Mouse (Mus musculus) MEL (cell line): ENCODE results near the gene Npas4. TPM values are rescaled to one million over a fixed set of nuclear protein-coding genes. Genes with fewer than 3 reads are reported as not detected.

Experiments
- DNase-seq: peaks from one replicate; pipeline ENCODE4 v3.0.0; 2011; ENCODE audit warnings: low read depth, low spot score
- H3K27ac ChIP-seq: 2 replicates; pipeline ENCODE4 v1.5.1; 2012; ENCODE audit warnings: low read depth, mild to moderate bottlenecking, control low read depth, low read length, moderate library complexity; ENCODE audit not compliant: control insufficient read depth
- H3K27me3 ChIP-seq, 2 experiments: fragments of 150-350 bp in 1 of 2; sonication (generic) in 1 of 2; 2 replicates each; pipeline ENCODE4 v1.6.1; 2012; ENCODE audit warnings: low read length in 2 of 2, mild to moderate bottlenecking in 2 of 2, improper control_type of control experiment in 1 of 2, moderate library complexity in 1 of 2; ENCODE audit not compliant: insufficient read depth in 2 of 2, control insufficient read depth in 1 of 2
- H3K36me3 ChIP-seq, 2 experiments: 2 replicates each; pipeline ENCODE4 v1.6.1; 2012 to 2014; ENCODE audit warnings: low read length in 2 of 2, improper control_type of control experiment in 1 of 2, inconsistent platforms in 1 of 2, mild to moderate bottlenecking in 1 of 2; ENCODE audit not compliant: insufficient read depth in 2 of 2, control insufficient read depth in 1 of 2
- H3K4me1 ChIP-seq, 2 experiments: fragments of 150-350 bp in 1 of 2; sonication (generic) in 1 of 2; 2 replicates each; pipeline ENCODE4 v1.6.1; 2012; ENCODE audit warnings: low read length in 2 of 2, improper control_type of control experiment in 1 of 2, mild to moderate bottlenecking in 1 of 2; ENCODE audit not compliant: insufficient read depth in 2 of 2, control insufficient read depth in 1 of 2
- H3K4me3 ChIP-seq, 2 experiments: fragments of 150-350 bp in 1 of 2; sonication (generic) in 1 of 2; 2 replicates each; pipeline ENCODE4 v1.5.1; 2012; ENCODE audit warnings: low read depth in 2 of 2, low read length in 2 of 2, mild to moderate bottlenecking in 2 of 2, moderate library complexity in 2 of 2, control low read depth in 1 of 2, improper control_type of control experiment in 1 of 2; ENCODE audit not compliant: control insufficient read depth in 1 of 2, insufficient read depth in 1 of 2
- H3K79me2 ChIP-seq: 2 replicates; pipeline ENCODE4 v1.6.1; 2012; ENCODE audit warnings: mild to moderate bottlenecking, low read length, moderate library complexity; ENCODE audit not compliant: control insufficient read depth, poor library complexity, insufficient read depth
- H3K9ac ChIP-seq: 2 replicates; pipeline ENCODE4 v1.6.1; 2012; ENCODE audit warnings: low read depth, mild to moderate bottlenecking, control low read depth, low read length, moderate library complexity; ENCODE audit not compliant: control insufficient read depth, poor library complexity, severe bottlenecking
- H3K9me3 ChIP-seq: fragments of 150-350 bp; sonication (generic); replicated peaks from 2 replicates; pipeline ENCODE4 v1.6.1; 2012; ENCODE audit warnings: mild to moderate bottlenecking, low read length, improper control_type of control experiment, moderate library complexity; ENCODE audit not compliant: insufficient read depth
- BHLHE40 ChIP-seq: IDR thresholded peaks from 2 replicates; pipeline ENCODE4 v1.6.1; 2012; ENCODE audit warnings: low read depth, mild to moderate bottlenecking, inconsistent platforms, low read length, improper control_type of control experiment, borderline replicate concordance
- CHD1 ChIP-seq: IDR thresholded peaks from 2 replicates; pipeline ENCODE4 v1.6.1; 2012; ENCODE audit warnings: low read depth, mild to moderate bottlenecking, inconsistent platforms, low read length, improper control_type of control experiment
- ELF1 ChIP-seq: IDR thresholded peaks from 2 replicates; pipeline ENCODE4 v1.6.1; 2014; ENCODE audit warnings: low read depth, mild to moderate bottlenecking, inconsistent platforms, low read length, improper control_type of control experiment, moderate library complexity
- GABPA ChIP-seq: IDR thresholded peaks from 2 replicates; pipeline ENCODE4 v1.6.1; 2012; ENCODE audit warnings: low read depth, mild to moderate bottlenecking, inconsistent platforms, low read length, improper control_type of control experiment, moderate library complexity
- HCFC1 ChIP-seq: IDR thresholded peaks from 2 replicates; pipeline ENCODE4 v1.6.1; 2012; ENCODE audit warnings: low read depth, mild to moderate bottlenecking, inconsistent platforms, low read length, improper control_type of control experiment, moderate library complexity
- JUND ChIP-seq: IDR thresholded peaks from 2 replicates; pipeline ENCODE4 v1.6.1; 2011; ENCODE audit warnings: low read depth, mild to moderate bottlenecking, improper control_type of control experiment, low read length
- MAX ChIP-seq: IDR thresholded peaks from 2 replicates; pipeline ENCODE4 v1.6.1; 2011; ENCODE audit warnings: low read length, improper control_type of control experiment
- MXI1 ChIP-seq: IDR thresholded peaks from 2 replicates; pipeline ENCODE4 v1.6.1; 2011; ENCODE audit warnings: mild to moderate bottlenecking, low read depth, low read length, improper control_type of control experiment
- POLR2AphosphoS2 ChIP-seq: IDR thresholded peaks from 2 replicates; pipeline ENCODE4 v1.6.1; 2011; ENCODE audit warnings: low read length, improper control_type of control experiment
- POLR2AphosphoS5 ChIP-seq: IDR thresholded peaks from 2 replicates; pipeline ENCODE4 v1.6.1; 2012; ENCODE audit warnings: low read depth, borderline replicate concordance, mild to moderate bottlenecking, inconsistent platforms, low read length, moderate library complexity, mixed read lengths
- RAD21 ChIP-seq: IDR thresholded peaks from 2 replicates; pipeline ENCODE4 v1.6.1; 2011; ENCODE audit warnings: mild to moderate bottlenecking, low read depth, low read length, improper control_type of control experiment
- SIN3A ChIP-seq: IDR thresholded peaks from 2 replicates; pipeline ENCODE4 v1.6.1; 2012; ENCODE audit warnings: low read length, improper control_type of control experiment, inconsistent platforms
- SMC3 ChIP-seq: IDR thresholded peaks from 2 replicates; pipeline ENCODE4 v1.6.1; 2011; ENCODE audit warnings: low read depth, low read length, improper control_type of control experiment
- UBTF ChIP-seq: IDR thresholded peaks from 2 replicates; pipeline ENCODE4 v1.6.1; 2012; ENCODE audit warnings: low read depth, mild to moderate bottlenecking, inconsistent platforms, low read length, improper control_type of control experiment, moderate library complexity, borderline replicate concordance; ENCODE audit not compliant: insufficient read depth
- USF1 ChIP-seq: IDR thresholded peaks from 2 replicates; pipeline ENCODE4 v1.6.1; 2014; ENCODE audit warnings: low read depth, mild to moderate bottlenecking, inconsistent platforms, low read length, improper control_type of control experiment, moderate library complexity
- ZKSCAN1 ChIP-seq: IDR thresholded peaks from 2 replicates; pipeline ENCODE4 v1.6.1; 2012; ENCODE audit warnings: low read depth, mild to moderate bottlenecking, inconsistent platforms, low read length, improper control_type of control experiment, moderate library complexity
- ZMIZ1 ChIP-seq: IDR thresholded peaks from 2 replicates; pipeline ENCODE4 v1.6.1; 2012; ENCODE audit warnings: low read depth, mild to moderate bottlenecking, inconsistent platforms, low read length, improper control_type of control experiment, moderate library complexity
- polyA plus RNA-seq, 2 experiments: library from polyadenylated mRNA; stranded (reverse) in 1 of 2; unstranded in 1 of 2; fragments of >175 nt in 1 of 2; fragments of >200 nt in 1 of 2; gene quantifications; 2 replicates each; pipeline versions ENCODE4 v1.2.1 to v1.2.4; 2012; ENCODE audit warnings: low replicate concordance in 2 of 2, low read depth in 1 of 2; ENCODE audit not compliant: insufficient read length in 2 of 2, insufficient read depth in 1 of 2, missing spikeins in 1 of 2
- total RNA-seq: library from RNA; depleted of rRNA; stranded (reverse); fragments of 300-350 nt; gene quantifications from 2 replicates; pipeline ENCODE4 v1.2.3, GENCODE M21; 2012

The Npas4 gene
- total and polyA plus RNA-seq, 3 experiments: not detected

DNA sequence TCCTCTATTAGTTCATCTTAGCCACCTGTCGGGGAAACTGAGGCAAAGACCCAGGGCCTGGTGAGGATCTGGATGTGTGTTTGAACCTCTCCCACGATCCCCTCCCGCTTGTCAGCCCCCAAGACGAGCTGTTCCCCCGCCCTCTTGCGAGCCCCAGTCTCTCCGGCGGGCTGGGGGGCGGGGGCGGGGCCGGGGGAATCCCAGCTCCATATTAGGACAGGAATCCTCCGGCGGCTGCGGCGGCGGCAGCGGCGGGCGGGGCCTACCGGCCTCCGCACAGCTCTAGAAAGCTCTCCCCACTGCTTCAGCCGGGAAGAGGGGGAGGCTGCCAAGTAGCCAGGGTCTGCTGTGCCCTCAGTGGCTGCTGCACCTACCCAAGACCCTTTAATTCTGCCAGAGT lies 600 bp upstream of the Npas4 start:
- Histone ChIP-seq H3K4me1 (no peaks in the 10 kb centered on the region), H3K4me3 (no peak overlapping the region), H3K27ac (no peak overlapping the region), H3K79me2 (no peaks in the 10 kb centered on the region), H3K9ac (no peak overlapping the region), H3K27me3 (peaks cover 0 to 1% of the 10 kb centered on the region in 2 experiments; a peak in 1 of 4 replicates), H3K36me3 (no peaks in the 10 kb centered on the region), H3K9me3 (no peaks in the 10 kb centered on the region)
- no peak for DNase-seq
- TF ChIP-seq SMC3 (no peak), ZMIZ1 (no peak), JUND (no peak), SIN3A (no peak), MXI1 (no peak), MAX (no peak), ZKSCAN1 (no peak), RAD21 (no peak), GABPA (no peak), HCFC1 (no peak), POLR2AphosphoS5 (no peak), POLR2AphosphoS2 (no peak), BHLHE40 (no peak)
- TF ChIP-seq, all 39 proteins: peak for 0

GRCm38 (mm10) chr19:4989434-4990255 lies 471 bp downstream of the Npas4 start:
- Histone ChIP-seq H3K9ac (no peak overlapping the region), H3K4me1 (no peaks in the 10 kb centered on the region), H3K9me3 (no peaks in the 10 kb centered on the region), H3K27me3 (0 out of 4 replicates have a peak, but pooled peaks cover 0 to 1% of the 10 kb centered on the region in 2 experiments), H3K36me3 (no peaks in the 10 kb centered on the region), H3K27ac (no peak overlapping the region), H3K79me2 (no peaks in the 10 kb centered on the region), H3K4me3 (no peak overlapping the region)
- DNase-seq: no peak
- TF ChIP-seq UBTF (no peak), ELF1 (no peak), CHD1 (no peak), USF1 (no peak), JUND (no peak)
